Mouse (Mus musculus): ENCODE data around the gene Pink1. TPM values are rescaled to one million over a fixed set of nuclear protein-coding genes. Genes with fewer than 3 reads are reported as not detected.

The Pink1 gene
- 100 to 1,000 TPM; 629 to 755 TPM for total RNA-seq (2021)

GRCm38 (mm10) chr4:138326077-138326695 lies at the start of gene Pink1:
Pink1 (minus strand) TSS chr4:138326307.
- peak; percentile 95 for DNase-seq
- intact Hi-C loops (cut with DNase I): loop anchor here (1.0 kb wide), 1 partner anchor 53 kb away; no protein-coding TSS in a partner anchor

DNA sequence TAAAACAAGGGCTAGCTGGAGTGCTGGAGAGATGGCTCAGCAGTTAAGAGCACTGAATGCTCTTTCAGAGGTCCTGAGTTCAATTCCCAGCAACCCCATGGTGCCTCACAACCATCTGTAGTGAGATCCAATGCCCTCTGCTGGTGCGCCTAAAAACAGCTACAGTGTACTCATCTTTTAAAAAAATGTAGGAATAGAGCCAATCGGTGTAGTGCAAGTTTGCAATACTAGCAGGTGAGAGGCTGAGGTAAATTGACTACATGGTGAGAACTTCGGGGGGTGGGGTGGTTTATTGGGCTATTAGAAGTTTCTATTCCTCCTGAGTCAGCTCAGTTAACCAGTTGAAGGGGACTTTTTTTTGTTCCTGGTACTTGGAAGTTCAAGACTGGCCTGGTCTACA lies 49.0 kb upstream of the Pink1 start:
- no peak for DNase-seq
- intact Hi-C loops (cut with DNase I): no loop called here

- no peak for DNase-seq
- intact Hi-C loops (cut with DNase I): no loop called here
Observed at GRCm38 (mm10) chr4:138370996-138371516, 44.9 kb upstream of the Pink1 start.

DNA sequence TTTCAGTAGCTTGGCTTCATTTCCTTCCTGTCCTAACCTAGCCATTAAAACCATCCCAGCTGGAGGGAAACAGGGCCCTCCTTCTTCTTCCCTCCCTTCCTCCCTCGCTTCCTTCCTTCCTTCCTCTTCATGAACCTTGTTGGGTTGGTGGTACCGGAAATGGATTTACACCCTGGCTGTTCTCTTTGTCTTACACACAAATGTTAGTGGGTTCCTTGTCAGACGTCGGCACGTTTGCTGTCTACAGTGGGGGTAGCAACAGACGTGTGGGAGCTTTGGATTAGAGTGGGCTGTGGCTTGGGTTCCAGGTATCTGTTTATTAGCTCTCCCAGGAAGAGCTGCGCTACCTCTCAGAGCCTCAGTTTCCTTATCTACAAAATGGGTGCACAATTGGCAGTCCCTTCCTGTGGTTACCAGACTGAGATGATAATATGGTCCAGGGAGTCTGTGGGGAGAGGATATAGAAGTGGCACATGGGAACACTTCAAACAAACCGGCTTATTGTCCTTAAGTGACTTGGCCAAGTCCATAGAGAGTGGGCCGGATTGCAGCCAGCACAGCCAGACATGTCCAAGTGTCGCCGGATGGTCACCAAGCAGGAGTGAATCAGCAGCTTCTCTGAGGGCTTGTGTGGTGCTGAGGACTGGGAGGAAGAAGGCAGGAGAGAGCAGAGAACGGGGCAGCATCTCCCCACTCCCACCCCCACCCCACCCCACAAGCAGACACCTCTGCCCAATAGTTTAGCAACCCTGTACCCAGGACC lies 42.6 kb upstream of the Pink1 start:
- peak in 1 of 2 experiments; percentile 15 for DNase-seq
- intact Hi-C loops (cut with DNase I): no loop called here

GRCm38 (mm10) chr4:138367641-138368497 lies 41.8 kb upstream of the Pink1 start, which contains the start of gene Cda:
Cda (minus strand) TSS chr4:138367992.
- intact Hi-C loops (cut with DNase I): no loop called here
- peak; percentile 79 to 83 for DNase-seq

- intact Hi-C loops (cut with DNase I): no loop called here
Observed at GRCm38 (mm10) chr4:138366561-138366960, 40.5 kb upstream of the Pink1 start.

DNA sequence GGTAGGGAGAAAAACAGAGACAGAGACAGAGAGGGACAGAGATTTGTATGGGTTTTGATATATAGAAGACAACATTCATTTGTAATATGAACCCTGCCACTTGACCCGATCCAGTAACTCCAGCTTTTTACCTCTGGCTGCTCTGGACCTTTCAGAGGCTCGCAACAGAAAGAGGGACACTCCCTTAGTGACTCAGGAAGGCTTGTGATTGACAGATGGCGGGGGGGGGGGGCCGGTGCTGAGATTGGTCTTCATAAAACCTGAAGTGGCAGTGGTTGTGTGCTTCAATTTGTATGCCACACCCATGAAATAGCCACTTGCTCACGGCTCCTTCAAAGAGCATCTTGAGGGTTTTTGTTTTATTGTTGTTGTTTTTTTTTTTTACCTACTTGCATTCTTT lies 37.4 kb upstream of the Pink1 start:
- DNase-seq: no peak
- intact Hi-C loops (cut with DNase I): no loop called here

More at GRCm38 (mm10) chr4:138366561-138366960, 40.5 kb upstream of the Pink1 start:
- DNase-seq: no peak

GRCm38 (mm10) chr4:138362883-138363282 lies 36.8 kb upstream of the Pink1 start:
- intact Hi-C loops (cut with DNase I): no loop called here
- DNase-seq: no peak

- intact Hi-C loops (cut with DNase I): no loop called here
- no peak for DNase-seq
Observed at GRCm38 (mm10) chr4:138361370-138361821, 35.3 kb upstream of the Pink1 start.

- intact Hi-C loops (cut with DNase I): no loop called here
Observed at GRCm38 (mm10) chr4:138358176-138358575, 32.1 kb upstream of the Pink1 start.

DNA sequence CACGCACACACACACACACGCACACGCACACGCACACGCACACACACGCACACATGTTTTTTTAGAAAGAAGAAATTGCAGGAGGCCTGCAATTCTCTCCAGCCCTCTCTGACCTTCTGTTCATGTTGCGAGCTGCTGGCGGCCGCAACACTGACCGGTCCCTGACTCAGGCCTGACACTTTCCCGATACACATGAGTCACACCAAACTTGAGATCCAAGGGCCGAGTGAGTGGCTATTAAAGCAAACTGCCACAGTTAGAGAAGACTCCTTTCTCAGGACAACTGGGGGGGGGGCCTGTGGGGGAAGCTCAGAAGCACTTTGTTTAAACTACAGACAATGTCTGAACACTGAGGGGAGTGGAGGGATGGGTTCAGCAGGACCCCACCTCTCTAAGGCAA lies 30.4 kb upstream of the Pink1 start:
- DNase-seq: no peak

More at GRCm38 (mm10) chr4:138358176-138358575, 32.1 kb upstream of the Pink1 start:
- DNase-seq: no peak

DNA sequence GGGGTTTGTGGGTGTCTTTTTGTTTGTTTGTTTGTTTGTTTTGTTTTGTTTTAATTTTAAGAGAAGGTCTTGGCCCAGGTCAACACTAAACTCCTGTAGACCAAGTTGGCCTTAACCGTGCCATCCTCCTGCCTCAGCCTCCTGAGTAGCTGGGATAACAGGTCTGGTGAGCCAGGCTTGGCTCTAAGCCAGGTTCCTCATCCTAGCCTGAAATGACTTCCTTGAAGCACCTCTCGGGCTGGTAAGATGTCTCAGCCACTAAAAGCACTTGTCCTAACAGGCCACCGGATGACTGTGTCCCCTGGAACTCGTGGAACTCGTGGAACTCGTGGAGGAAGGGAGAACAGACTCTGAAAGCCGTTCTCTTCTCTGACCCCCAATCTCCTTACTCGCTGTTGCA lies 30.0 kb upstream of the Pink1 start:
- no peak for DNase-seq
- intact Hi-C loops (cut with DNase I): no loop called here

More for the DNA sequence above, 30.4 kb upstream of the Pink1 start:
- intact Hi-C loops (cut with DNase I): no loop called here

DNA sequence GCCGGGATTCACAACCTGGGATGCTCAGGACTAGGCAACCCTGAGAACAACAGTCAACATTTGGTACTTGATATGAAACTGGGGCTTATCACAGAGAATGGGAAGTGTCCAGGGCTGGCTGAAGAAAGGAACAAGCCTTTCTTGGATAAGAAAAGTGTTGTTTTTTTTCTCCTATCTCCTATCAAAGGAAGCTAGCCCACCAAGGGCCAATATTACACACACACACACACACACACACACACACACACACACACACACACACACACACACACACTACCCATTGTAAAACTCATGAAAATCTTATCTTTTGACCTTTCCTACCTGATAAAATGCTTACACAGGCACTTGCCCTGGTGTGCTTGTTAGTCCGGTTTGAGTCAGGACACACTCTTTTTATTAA lies 29.4 kb upstream of the Pink1 start:
- DNase-seq: no peak
- intact Hi-C loops (cut with DNase I): no loop called here

DNA sequence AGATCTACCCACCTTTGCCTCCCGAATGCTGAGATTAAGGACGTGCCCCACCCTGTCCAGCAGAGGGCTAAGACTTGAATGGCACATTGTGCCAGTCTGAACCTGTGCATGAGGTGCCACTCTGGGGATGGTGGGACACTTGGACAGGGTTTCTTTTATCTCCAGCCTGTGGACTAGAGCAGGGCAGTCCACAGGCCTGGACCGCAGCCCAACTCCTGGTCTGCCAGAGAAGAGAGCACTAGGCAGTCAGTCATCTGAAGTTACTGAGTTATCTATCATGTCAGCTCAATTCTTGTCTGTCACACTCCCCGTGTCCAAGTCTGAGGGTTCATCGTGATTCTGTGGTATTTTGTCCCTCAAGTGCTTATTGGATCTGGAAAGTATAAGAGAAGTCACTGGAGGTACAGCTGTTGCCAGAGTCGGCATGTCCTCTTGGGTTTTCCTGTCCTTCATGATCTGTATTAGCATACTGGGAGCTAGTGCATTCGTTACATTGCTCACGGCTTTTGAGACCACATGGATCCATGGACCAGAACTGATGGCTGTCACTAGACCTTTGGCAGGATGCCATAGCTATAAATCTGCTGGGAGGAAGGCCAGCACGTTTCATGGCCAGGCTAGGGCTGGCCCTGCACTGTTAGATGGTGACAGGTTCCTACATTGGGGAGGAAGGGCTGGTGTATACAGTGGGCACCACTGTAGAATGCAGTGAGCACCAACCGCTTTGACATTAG lies 27.5 kb upstream of the Pink1 start:
- DNase-seq: no peak
- intact Hi-C loops (cut with DNase I): no loop called here

GRCm38 (mm10) chr4:138352692-138353091 lies 26.6 kb upstream of the Pink1 start:
- DNase-seq: no peak
- intact Hi-C loops (cut with DNase I): no loop called here

GRCm38 (mm10) chr4:138351821-138352220 lies 25.7 kb upstream of the Pink1 start:
- intact Hi-C loops (cut with DNase I): no loop called here
- DNase-seq: no peak

DNA sequence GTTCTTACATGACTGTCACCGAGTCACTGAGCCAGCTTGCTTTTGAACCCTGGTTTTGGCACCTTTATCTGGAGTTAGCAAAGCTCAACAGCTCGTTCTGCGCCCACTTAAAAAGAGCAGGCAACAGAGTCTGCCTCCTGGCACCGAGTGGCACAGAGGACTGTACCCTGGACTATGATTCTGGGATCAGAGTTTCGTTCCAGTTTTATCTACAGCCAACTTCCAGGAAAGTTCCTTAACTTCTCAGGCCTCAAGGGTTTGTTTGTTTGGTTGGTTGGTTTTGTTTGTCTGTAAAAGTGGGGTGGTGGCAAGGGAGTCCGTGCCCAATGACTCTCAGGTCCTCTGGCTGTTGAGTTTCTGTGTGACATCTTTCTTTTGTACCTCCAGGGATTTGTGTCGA lies 22.6 kb upstream of the Pink1 start:
- intact Hi-C loops (cut with DNase I): no loop called here
- no peak for DNase-seq

DNA sequence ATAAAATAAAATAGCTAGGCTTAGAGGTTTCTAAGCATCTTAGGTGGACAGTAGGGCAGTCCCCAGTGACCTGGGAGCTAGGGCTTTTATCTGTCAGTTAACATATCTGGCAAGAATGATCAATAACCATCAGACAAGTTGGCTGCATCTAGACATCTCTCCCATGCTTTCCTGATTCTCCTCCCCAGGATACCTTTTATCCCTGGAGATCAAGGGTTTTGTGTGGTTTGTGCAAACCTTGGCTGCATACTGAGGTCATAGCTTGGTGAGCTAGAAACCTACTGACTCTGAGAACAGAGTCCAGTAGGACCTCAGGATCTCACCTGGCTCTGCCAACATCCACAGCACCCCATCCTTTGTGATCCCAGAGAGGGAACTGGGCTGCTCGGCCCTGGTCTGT lies 21.2 kb upstream of the Pink1 start:
- DNase-seq: no peak
- intact Hi-C loops (cut with DNase I): no loop called here

DNA sequence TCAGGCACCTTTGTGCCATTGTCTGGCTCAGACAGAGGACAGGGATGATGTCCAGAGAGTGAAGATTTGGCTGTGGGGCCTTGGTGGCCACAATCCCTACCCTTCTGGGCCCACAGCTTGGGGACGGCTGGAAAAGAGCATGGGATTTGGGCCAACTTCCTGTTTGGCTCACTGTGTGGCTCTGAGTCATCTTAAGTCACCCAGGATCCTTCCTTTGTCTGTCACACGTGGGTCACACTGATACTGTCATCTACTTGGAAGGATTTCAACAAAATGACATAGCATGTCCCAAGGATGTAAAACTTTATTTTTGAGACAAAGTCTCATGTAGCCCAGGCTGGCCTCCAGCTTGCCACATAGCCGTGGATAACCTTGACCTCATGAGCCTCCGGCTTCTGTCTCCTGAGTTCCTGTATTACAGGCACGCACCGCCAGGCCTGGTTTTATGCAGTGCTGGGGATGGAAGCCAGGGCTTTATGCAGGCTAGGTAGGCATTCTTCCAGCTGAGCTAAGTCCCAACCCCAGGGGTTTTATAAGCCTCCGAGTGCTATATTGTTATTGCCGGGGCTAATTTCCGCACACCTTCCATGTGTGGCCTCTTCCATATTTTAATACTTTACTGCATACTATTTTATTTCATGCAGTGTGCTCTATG lies 18.9 kb upstream of the Pink1 start:
- intact Hi-C loops (cut with DNase I): no loop called here
- DNase-seq: peak; percentile 41 to 43

All from heart, postnatal 36 days (tissue).